Mouse (Mus musculus) lung, adult 2 months (tissue): ENCODE measurements around the gene Cwc27. TPM values are rescaled to one million over a fixed set of nuclear protein-coding genes. Genes with fewer than 3 reads are reported as not detected.

Experiments
- DNase-seq: peaks from one replicate; pipeline ENCODE4 v3.0.0; 2022
- H3K4me1 ChIP-seq: fragments of 200-500 bp; 2 replicates; pipeline ENCODE4 v1.6.1; 2011; ENCODE audit warnings: low read length; ENCODE audit not compliant: control insufficient read depth, insufficient read depth
- H3K4me3 ChIP-seq: fragments of 200-500 bp; replicated peaks from 2 replicates; pipeline ENCODE3; 2011; ENCODE audit warnings: low read depth, mild to moderate bottlenecking, control low read depth, low read length; ENCODE audit errors: extremely low read depth
- CTCF ChIP-seq: fragments of 200-500 bp; IDR thresholded peaks from 2 replicates; pipeline ENCODE4 v1.5.1; 2011; ENCODE audit warnings: mild to moderate bottlenecking, low read length, control low read depth; ENCODE audit not compliant: insufficient read depth
- POLR2A ChIP-seq: fragments of 200-500 bp; IDR thresholded peaks from 2 replicates; pipeline ENCODE4 v1.6.1; 2011; ENCODE audit warnings: low read depth, mild to moderate bottlenecking, control low read depth, low read length, borderline replicate concordance; ENCODE audit errors: extremely low read depth
- WGBS: fragments of 180-500 bp; shearing (Covaris S2); methylation state at CpG from one replicate; pipeline ENCODE4 v1.1.7; 2018; 5-methylcytosine and 5-hydroxymethylcytosine counted together
- polyA plus RNA-seq: library from polyadenylated mRNA; depleted of rRNA; stranded (reverse); fragments of >200 nt; gene quantifications from 2 replicates; pipeline ENCODE4 v1.2.3, GENCODE M21; 2012

The Cwc27 gene
- polyA plus RNA-seq, 1 experiment = 2.4 TPM

- no peak for DNase-seq
- TF ChIP-seq CTCF (no peak), POLR2A (no peak)
- Histone ChIP-seq H3K4me3 (no peak overlapping the region), H3K4me1 (no peaks in the 10 kb centered on the region)
- 76% methylated on average over 2 of the region's 2 CpGs for WGBS
These were observed 8.5 kb upstream of the Cwc27 start for GRCm38 (mm10) chr13:104825470-104825869.

GRCm38 (mm10) chr13:104822411-104822838, 5.5 kb upstream of the Cwc27 start:
- Histone ChIP-seq H3K4me1 (0 out of 2 replicates have a peak, but pooled peaks cover 2% of the 10 kb centered on the region), H3K4me3 (no peak overlapping the region)
- TF ChIP-seq POLR2A (no peak), CTCF (no peak)
- 35% methylated on average over 8 of the region's 8 CpGs for WGBS
- DNase-seq = no peak

- 91% methylated on average over 1 of the region's 1 CpGs for WGBS
- TF ChIP-seq POLR2A = no peak
- no peak for TF ChIP-seq CTCF
These were observed 5.0 kb upstream of the Cwc27 start for GRCm38 (mm10) chr13:104821908-104822307.

GRCm38 (mm10) chr13:104821192-104821591, 4.2 kb upstream of the Cwc27 start:
- no peak for TF ChIP-seq POLR2A
- no peak for TF ChIP-seq CTCF

More at GRCm38 (mm10) chr13:104821908-104822307, 5.0 kb upstream of the Cwc27 start:
- no peak overlapping the region for H3K4me3 ChIP-seq
- no peak for DNase-seq
- H3K4me1 ChIP-seq = 0 out of 2 replicates have a peak, but pooled peaks cover 2% of the 10 kb centered on the region

GRCm38 (mm10) chr13:104817696-104818095, 754 bp upstream of the Cwc27 start:
- DNase-seq = no peak
- H3K4me3 ChIP-seq = no peak overlapping the region
- TF ChIP-seq CTCF (no peak), POLR2A (no peak)
- H3K4me1 ChIP-seq = 0 out of 2 replicates have a peak, but pooled peaks cover 2% of the 10 kb centered on the region
- WGBS = 47% methylated on average over 12 of the region's 12 CpGs

More at GRCm38 (mm10) chr13:104821192-104821591, 4.2 kb upstream of the Cwc27 start:
- Histone ChIP-seq H3K4me1 (0 out of 2 replicates have a peak, but pooled peaks cover 2% of the 10 kb centered on the region), H3K4me3 (no peak overlapping the region)
- no peak for DNase-seq

GRCm38 (mm10) chr13:104816270-104816634, 690 bp downstream of the Cwc27 start:
- no peak for DNase-seq
- Histone ChIP-seq H3K4me1 (0 out of 2 replicates have a peak, but pooled peaks cover 2% of the 10 kb centered on the region), H3K4me3 (peak overlapping the region; percentile 97)
- 5% methylated on average over 8 of the region's 8 CpGs for WGBS
- TF ChIP-seq CTCF (no peak), POLR2A (no peak)

GRCm38 (mm10) chr13:104805681-104806080, 11.3 kb downstream of the Cwc27 start:
- TF ChIP-seq POLR2A (no peak), CTCF (0 out of 2 replicates have a peak, but pooled peaks have one; percentile 0)
- DNase-seq = no peak
- Histone ChIP-seq H3K4me3 (no peak overlapping the region), H3K4me1 (no peaks in the 10 kb centered on the region)
- WGBS = 48% methylated on average over 3 of the region's 3 CpGs

GRCm38 (mm10) chr13:104799566-104800182, 17.3 kb downstream of the Cwc27 start:
- H3K4me1 ChIP-seq = no peaks in the 10 kb centered on the region; the same call in 1 of the 2 replicates
- WGBS = 83% methylated on average over 7 of the region's 7 CpGs
- TF ChIP-seq POLR2A (no peak), CTCF (no peak)
- no peak overlapping the region for H3K4me3 ChIP-seq
- DNase-seq = no peak

GRCm38 (mm10) chr13:104799067-104799466, 17.9 kb downstream of the Cwc27 start:
- Histone ChIP-seq H3K4me1 (no peaks in the 10 kb centered on the region; the same call in 1 of the 2 replicates), H3K4me3 (no peak overlapping the region)
- no peak for TF ChIP-seq POLR2A
- TF ChIP-seq CTCF = no peak
- no peak for DNase-seq
- 93% methylated on average over 8 of the region's 8 CpGs for WGBS

GRCm38 (mm10) chr13:104794421-104794820, 22.5 kb downstream of the Cwc27 start:
- TF ChIP-seq CTCF (no peak), POLR2A (no peak)
- Histone ChIP-seq H3K4me3 (no peak overlapping the region), H3K4me1 (no peaks in the 10 kb centered on the region; the same call in 1 of the 2 replicates)
- WGBS = 75% methylated on average over 3 of the region's 3 CpGs
- no peak for DNase-seq
